Mouse (Mus musculus): ENCODE measurements around the gene Dmwd. TPM values are rescaled to one million over a fixed set of nuclear protein-coding genes. Genes with fewer than 3 reads are reported as not detected.

Dmwd gene
- polyA plus RNA-seq, 1 experiment = 16.3 TPM

DNA sequence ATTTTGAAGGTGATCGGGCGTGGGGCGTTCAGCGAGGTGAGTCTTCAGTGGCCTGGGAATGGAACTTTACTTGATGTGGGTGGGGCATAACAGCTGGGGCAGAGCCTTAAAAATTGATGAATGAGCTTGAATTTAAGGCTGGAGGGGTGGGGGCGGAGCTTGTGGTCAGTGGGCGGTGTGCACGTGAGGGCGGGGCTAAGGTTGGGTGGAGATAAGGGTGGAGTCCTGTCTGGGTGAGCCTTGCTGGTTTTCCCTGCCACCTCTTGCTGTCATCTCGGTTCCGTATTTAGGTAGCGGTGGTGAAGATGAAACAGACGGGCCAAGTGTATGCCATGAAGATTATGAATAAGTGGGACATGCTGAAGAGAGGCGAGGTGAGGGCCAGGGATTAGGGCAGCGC lies 10.0 kb downstream of the Dmwd start:
- peaks cover 17% of the 10 kb centered on the region for H3K4me1 ChIP-seq (ENCODE audit: control insufficient read depth, insufficient read depth, insufficient read length, low read length)
- H3K27me3 ChIP-seq (ENCODE audit: control insufficient read depth, insufficient read depth, low read length) = no peaks in the 10 kb centered on the region; the same call in 1 of the 2 replicates
- H3K36me3 ChIP-seq (ENCODE audit: control insufficient read depth, insufficient read depth, low read length) = no peaks in the 10 kb centered on the region
- peak overlapping the region; percentile 44 for H3K4me3 ChIP-seq (ENCODE audit: low read depth, low read length)
- 6% methylated on average over 14 of the region's 14 CpGs for WGBS
- peak overlapping the region; percentile 50; the same call in 1 of the 2 replicates for H3K27ac ChIP-seq (ENCODE audit: insufficient read depth, low read depth, low read length)
- TF ChIP-seq CTCF (IDR thresholded peaks at IDR 0.05; ENCODE audit: extremely low read depth, insufficient read length, insufficient replicate concordance, low read depth, low read length) (no peak), POLR2A (IDR thresholded peaks at IDR 0.05; ENCODE audit: low read depth, low read length) (no peak)

DNA sequence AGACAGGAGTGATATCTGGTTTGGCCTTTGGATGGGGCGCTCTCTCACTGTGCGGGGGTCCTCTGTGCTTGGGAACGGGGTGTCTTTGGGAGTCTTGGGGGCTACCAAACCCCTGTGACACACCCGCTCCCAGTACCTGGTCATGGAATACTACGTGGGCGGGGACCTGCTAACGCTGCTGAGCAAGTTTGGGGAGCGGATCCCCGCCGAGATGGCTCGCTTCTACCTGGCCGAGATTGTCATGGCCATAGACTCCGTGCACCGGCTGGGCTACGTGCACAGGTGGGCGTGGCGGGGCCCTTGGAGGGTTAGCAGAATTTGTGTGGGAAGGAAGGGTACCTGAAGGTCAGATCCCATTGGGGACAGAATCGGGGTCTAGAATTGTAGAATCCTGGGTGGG lies 10.7 kb downstream of the Dmwd start:
- TF ChIP-seq POLR2A (IDR thresholded peaks at IDR 0.05; ENCODE audit: low read depth, low read length) (no peak), CTCF (IDR thresholded peaks at IDR 0.05; ENCODE audit: extremely low read depth, insufficient read length, insufficient replicate concordance, low read depth, low read length) (no peak)
- Histone ChIP-seq H3K36me3 (ENCODE audit: control insufficient read depth, insufficient read depth, low read length) (no peaks in the 10 kb centered on the region), H3K27me3 (ENCODE audit: control insufficient read depth, insufficient read depth, low read length) (no peaks in the 10 kb centered on the region; the same call in 1 of the 2 replicates), H3K27ac (ENCODE audit: insufficient read depth, low read depth, low read length) (no peak overlapping the region), H3K4me1 (ENCODE audit: control insufficient read depth, insufficient read depth, insufficient read length, low read length) (peaks cover 17% of the 10 kb centered on the region), H3K4me3 (ENCODE audit: low read depth, low read length) (no peak overlapping the region)
- WGBS = 86% methylated on average over 18 of the region's 18 CpGs

DNA sequence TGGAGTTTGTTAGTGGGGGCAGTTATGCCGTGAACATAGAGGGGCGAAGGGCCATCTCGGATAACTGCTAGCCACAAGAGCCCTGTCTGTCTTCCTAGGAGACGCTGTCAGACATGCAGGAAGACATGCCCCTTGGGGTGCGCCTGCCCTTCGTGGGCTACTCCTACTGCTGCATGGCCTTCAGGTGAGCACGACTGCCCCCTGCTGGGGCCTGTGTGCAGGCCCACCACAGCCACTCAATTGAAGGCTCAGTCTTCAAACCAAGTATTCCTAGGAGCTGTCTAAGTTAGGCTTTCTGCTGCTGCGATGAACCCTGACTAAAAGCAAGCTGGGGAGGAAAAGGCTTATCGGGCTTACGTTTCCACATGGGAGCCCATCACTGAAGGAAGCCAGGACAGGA lies 12.8 kb downstream of the Dmwd start:
- H3K27ac ChIP-seq (ENCODE audit: insufficient read depth, low read depth, low read length) = no peak overlapping the region
- no peak overlapping the region for H3K4me3 ChIP-seq (ENCODE audit: low read depth, low read length)
- peak; percentile 71 for TF ChIP-seq CTCF (IDR thresholded peaks at IDR 0.05; ENCODE audit: extremely low read depth, insufficient read length, insufficient replicate concordance, low read depth, low read length)
- TF ChIP-seq POLR2A (IDR thresholded peaks at IDR 0.05; ENCODE audit: low read depth, low read length) = no peak
- WGBS = 53% methylated on average over 10 of the region's 10 CpGs
- no peaks in the 10 kb centered on the region for H3K36me3 ChIP-seq (ENCODE audit: control insufficient read depth, insufficient read depth, low read length)
- peaks cover 23% of the 10 kb centered on the region for H3K4me1 ChIP-seq (ENCODE audit: control insufficient read depth, insufficient read depth, insufficient read length, low read length)
- no peaks in the 10 kb centered on the region for H3K27me3 ChIP-seq (ENCODE audit: control insufficient read depth, insufficient read depth, low read length)

DNA sequence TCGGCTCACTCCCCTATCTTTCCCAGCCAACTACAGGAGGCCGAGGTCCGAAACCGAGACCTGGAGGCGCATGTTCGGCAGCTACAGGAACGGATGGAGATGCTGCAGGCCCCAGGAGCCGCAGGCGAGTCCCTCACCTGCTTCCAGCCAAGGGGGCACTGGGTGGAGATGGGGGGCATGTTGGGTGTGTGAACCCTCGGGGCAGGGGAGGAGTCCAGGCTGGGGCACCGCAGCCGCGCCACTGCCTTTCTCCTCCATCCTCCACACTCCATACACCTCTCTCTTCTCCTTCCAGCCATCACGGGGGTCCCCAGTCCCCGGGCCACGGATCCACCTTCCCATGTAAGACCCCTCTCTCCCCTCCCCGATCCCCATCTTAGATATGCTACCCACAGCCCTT lies 15.9 kb downstream of the Dmwd start:
- TF ChIP-seq CTCF (IDR thresholded peaks at IDR 0.05; ENCODE audit: extremely low read depth, insufficient read length, insufficient replicate concordance, low read depth, low read length) = no peak
- TF ChIP-seq POLR2A (IDR thresholded peaks at IDR 0.05; ENCODE audit: low read depth, low read length) = no peak
- H3K36me3 ChIP-seq (ENCODE audit: control insufficient read depth, insufficient read depth, low read length) = no peaks in the 10 kb centered on the region
- 85% methylated on average over 17 of the region's 17 CpGs for WGBS
- no peak overlapping the region for H3K4me3 ChIP-seq (ENCODE audit: low read depth, low read length)
- peaks cover 13% of the 10 kb centered on the region for H3K27me3 ChIP-seq (ENCODE audit: control insufficient read depth, insufficient read depth, low read length)
- H3K4me1 ChIP-seq (ENCODE audit: control insufficient read depth, insufficient read depth, insufficient read length, low read length) = peaks cover 13% of the 10 kb centered on the region
- H3K27ac ChIP-seq (ENCODE audit: insufficient read depth, low read depth, low read length) = no peak overlapping the region

DNA sequence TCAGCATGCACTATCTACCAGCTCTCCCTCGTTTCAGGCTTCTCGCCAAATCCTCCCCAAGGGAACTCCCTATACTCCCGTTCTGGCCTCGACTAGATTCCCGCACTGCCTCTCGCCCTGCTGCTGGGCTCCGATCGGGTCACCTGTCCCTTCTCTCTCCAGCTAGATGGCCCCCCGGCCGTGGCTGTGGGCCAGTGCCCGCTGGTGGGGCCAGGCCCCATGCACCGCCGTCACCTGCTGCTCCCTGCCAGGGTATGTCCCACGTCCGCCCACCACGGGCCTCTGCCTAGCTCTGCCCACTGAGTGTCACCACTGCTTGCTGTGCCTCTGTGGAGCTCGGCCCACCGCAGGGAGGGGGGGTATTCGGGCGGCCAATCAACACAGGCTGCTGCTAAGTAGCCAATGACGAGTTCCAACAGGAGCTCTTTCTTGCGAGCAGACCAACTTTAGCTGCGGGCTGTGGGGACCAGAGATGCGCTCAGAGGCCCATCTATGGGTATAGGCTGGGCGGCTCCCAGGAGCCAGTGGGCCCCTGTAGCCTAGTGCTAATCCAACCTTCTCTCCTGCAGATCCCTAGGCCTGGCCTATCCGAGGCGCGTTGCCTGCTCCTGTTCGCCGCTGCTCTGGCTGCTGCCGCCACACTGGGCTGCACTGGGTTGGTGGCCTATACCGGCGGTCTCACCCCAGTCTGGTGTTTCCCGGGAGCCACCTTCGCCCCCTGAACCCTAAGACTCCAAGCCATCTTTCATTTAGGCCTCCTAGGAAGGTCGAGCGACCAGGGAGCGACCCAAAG lies 16.6 kb downstream of the Dmwd start:
- peaks cover 13% of the 10 kb centered on the region for H3K4me1 ChIP-seq (ENCODE audit: control insufficient read depth, insufficient read depth, insufficient read length, low read length)
- peak overlapping the region; percentile 92; the same call in 1 of the 2 replicates for H3K4me3 ChIP-seq (ENCODE audit: low read depth, low read length)
- no peaks in the 10 kb centered on the region for H3K36me3 ChIP-seq (ENCODE audit: control insufficient read depth, insufficient read depth, low read length)
- WGBS = 50% methylated on average over 38 of the region's 38 CpGs
- H3K27ac ChIP-seq (ENCODE audit: insufficient read depth, low read depth, low read length) = no peak overlapping the region
- peaks cover 13% of the 10 kb centered on the region for H3K27me3 ChIP-seq (ENCODE audit: control insufficient read depth, insufficient read depth, low read length)
- TF ChIP-seq CTCF (IDR thresholded peaks at IDR 0.05; ENCODE audit: extremely low read depth, insufficient read length, insufficient replicate concordance, low read depth, low read length) (no peak), POLR2A (IDR thresholded peaks at IDR 0.05; ENCODE audit: low read depth, low read length) (no peak)

DNA sequence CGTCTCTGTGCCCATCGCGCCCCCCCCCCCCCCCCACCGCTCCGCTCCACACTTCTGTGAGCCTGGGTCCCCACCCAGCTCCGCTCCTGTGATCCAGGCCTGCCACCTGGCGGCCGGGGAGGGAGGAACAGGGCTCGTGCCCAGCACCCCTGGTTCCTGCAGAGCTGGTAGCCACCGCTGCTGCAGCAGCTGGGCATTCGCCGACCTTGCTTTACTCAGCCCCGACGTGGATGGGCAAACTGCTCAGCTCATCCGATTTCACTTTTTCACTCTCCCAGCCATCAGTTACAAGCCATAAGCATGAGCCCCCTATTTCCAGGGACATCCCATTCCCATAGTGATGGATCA lies 17.1 kb downstream of the Dmwd start:
- WGBS = 4% methylated on average over 10 of the region's 15 CpGs
- Histone ChIP-seq H3K27ac (ENCODE audit: insufficient read depth, low read depth, low read length) (peak overlapping the region; percentile 22; the same call in 1 of the 2 replicates), H3K36me3 (ENCODE audit: control insufficient read depth, insufficient read depth, low read length) (no peaks in the 10 kb centered on the region), H3K4me1 (ENCODE audit: control insufficient read depth, insufficient read depth, insufficient read length, low read length) (peaks cover 13% of the 10 kb centered on the region), H3K4me3 (ENCODE audit: low read depth, low read length) (peak overlapping the region; percentile 92), H3K27me3 (ENCODE audit: control insufficient read depth, insufficient read depth, low read length) (peaks cover 13% of the 10 kb centered on the region)
- TF ChIP-seq POLR2A (IDR thresholded peaks at IDR 0.05; ENCODE audit: low read depth, low read length) = no peak
- peak; percentile 69 for TF ChIP-seq CTCF (IDR thresholded peaks at IDR 0.05; ENCODE audit: extremely low read depth, insufficient read length, insufficient replicate concordance, low read depth, low read length)

DNA sequence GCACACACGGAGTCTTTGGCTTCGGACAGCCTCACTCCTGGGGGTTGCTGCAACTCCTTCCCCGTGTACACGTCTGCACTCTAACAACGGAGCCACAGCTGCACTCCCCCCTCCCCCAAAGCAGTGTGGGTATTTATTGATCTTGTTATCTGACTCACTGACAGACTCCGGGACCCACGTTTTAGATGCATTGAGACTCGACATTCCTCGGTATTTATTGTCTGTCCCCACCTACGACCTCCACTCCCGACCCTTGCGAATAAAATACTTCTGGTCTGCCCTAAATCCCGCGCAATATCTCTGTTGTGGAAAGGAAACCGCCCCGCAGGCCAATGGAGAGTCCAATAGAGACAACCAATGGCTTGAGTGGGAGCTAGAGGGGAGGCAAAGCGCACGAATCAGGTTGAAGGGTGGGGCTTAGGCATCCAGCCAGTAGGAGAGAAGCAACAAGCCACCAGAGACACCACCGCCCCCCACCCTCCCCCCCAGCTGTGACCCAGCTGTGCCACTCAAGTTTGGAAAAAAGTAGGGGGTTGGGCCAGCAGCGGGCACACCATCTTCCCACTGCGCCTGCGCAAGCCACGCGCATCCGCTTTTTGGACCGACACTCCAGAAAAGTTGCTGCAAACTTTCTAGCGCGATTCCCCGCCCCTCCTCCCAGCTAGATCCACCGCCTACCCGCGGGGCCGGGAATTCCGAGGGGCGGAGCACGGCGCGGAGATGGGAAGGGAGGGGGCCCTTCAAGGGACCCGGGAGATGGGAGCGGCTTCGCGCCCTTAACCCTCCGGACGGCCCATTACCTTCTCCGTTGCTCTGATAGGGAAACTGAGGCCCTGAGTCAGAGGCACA lies 17.7 kb downstream of the Dmwd start:
- H3K4me1 ChIP-seq (ENCODE audit: control insufficient read depth, insufficient read depth, insufficient read length, low read length) = peaks cover 13% of the 10 kb centered on the region

More for the DNA sequence above, 17.7 kb downstream of the Dmwd start:
- WGBS = 1% methylated on average over 45 of the region's 45 CpGs
- peaks cover 13% of the 10 kb centered on the region for H3K27me3 ChIP-seq (ENCODE audit: control insufficient read depth, insufficient read depth, low read length)
- peak overlapping the region; percentile 90 for H3K27ac ChIP-seq (ENCODE audit: insufficient read depth, low read depth, low read length)
- H3K36me3 ChIP-seq (ENCODE audit: control insufficient read depth, insufficient read depth, low read length) = no peaks in the 10 kb centered on the region
- H3K4me3 ChIP-seq (ENCODE audit: low read depth, low read length) = peak overlapping the region; percentile 92
- TF ChIP-seq POLR2A (IDR thresholded peaks at IDR 0.05; ENCODE audit: low read depth, low read length) (peak; percentile 39), CTCF (IDR thresholded peaks at IDR 0.05; ENCODE audit: extremely low read depth, insufficient read length, insufficient replicate concordance, low read depth, low read length) (no peak)

Measured in small intestine, adult 2 months (tissue).